Mouse (Mus musculus): ENCODE measurements around the gene Slc16a12.

Gene Slc16a12

DNA sequence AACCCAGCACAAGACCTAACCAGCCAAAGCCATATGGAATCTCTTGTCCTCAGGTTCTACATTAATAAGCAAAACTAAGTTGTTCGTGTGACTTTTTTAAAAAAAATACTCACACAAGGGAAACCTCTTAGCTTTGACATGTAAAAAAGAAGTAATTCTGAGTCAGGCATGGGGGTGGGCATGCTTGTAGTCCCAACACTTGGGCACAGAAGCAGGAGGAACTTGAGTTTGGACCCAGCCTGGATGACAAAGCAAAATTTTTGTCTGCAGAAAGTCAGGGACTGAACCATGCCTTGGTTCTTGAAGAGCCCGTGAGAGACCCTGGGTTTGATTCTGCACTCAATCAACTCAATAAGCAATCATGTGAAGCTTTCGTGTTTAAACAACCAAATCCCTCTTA, 17.6 kb downstream of the Slc16a12 start:
- no peak for DNase-seq (ENCODE audit: low read depth, low spot score)

- DNase-seq (ENCODE audit: low read depth, low spot score) = no peak
These were observed 20.7 kb downstream of the Slc16a12 start for GRCm38 (mm10) chr19:34726254-34726962.

- DNase-seq (ENCODE audit: low read depth, low spot score) = no peak
These were observed 21.7 kb downstream of the Slc16a12 start for GRCm38 (mm10) chr19:34725418-34725817.

DNA sequence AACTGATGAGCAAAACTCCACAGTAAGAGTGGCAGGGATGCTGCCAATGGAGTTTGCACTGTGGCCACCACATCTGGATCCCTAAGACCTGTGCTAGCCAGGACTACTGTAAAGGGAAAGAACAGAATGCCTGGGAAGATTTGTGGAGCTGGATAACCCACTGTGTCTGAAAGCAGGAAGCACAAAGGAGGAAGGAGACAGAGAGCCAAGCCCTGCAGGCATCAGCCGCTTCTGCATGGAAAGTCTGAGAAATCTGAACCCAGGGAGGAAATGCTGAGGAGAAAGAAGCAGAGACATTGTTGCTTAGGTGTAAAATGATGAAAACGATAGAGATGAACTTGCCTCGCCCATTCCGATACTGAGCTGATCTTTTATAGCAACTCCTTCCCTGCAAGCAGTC, 22.5 kb downstream of the Slc16a12 start:
- DNase-seq (ENCODE audit: low read depth, low spot score) = no peak

DNA sequence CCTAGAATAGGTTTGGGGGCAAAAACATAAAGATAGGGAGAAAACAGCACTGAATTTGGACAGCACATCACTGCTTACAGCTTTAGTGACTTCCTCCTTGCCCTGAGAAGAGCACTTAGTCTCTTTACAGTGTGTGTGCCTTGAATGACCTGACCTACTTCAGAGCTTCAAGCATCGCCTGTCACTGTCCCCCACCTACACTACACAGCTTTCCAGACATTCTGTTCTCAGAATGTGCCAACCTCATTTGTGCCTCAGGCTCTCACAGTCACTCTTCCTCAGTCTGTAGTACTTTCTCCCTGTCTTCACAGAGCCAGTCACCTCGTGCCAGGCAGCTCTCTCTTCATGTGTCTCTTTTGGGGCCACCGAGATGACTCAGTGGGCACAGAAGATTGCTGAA, 24.5 kb downstream of the Slc16a12 start:
- DNase-seq (ENCODE audit: low read depth, low spot score) = no peak

GRCm38 (mm10) chr19:34720130-34720529, 27.0 kb downstream of the Slc16a12 start:
- no peak for DNase-seq (ENCODE audit: low read depth, low spot score)

DNA sequence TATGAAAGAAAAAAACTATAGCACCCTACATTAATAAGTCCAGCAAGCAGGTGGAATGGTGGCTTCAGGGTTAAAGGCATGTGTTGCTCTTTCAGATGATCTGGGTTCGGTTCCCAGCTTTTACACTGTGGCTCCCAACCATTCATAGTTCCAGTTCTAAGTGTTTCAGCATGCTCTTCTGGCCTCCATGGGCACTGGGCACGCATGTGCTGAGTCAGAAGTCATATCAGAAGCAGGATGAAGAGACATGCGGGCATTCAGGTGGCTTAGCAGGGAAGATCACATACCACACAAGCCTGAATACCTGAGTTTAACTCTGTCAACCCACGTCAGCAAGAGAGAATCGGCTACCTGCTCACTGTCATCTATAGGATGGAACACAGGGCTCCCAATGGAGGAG, 28.1 kb downstream of the Slc16a12 start:
- no peak for DNase-seq (ENCODE audit: low read depth, low spot score)

- DNase-seq (ENCODE audit: low read depth, low spot score) = no peak
These were observed 28.6 kb downstream of the Slc16a12 start for GRCm38 (mm10) chr19:34718478-34718877.

GRCm38 (mm10) chr19:34715895-34716294, 31.2 kb downstream of the Slc16a12 start:
- DNase-seq (ENCODE audit: low read depth, low spot score) = no peak

DNA sequence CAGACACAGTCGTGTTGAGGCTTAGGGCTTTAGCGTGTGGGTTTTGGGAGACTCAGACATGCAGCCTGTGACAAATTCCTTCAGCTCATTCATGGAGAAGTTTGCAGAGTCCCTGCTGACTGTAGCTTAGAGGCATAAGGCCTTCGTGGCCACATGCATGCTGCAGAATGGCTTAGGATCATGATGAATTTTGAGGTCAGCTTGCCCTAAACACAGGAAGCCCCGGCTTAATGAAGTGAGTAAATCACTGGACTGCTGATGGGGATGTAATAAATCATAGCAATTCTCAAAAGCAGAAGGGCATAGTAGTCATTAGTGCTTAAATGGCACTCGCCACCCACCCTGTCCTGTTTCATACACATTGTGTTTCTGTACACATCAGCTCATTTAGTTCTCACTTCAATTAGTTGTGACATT, 32.8 kb downstream of the Slc16a12 start:
- no peak for DNase-seq (ENCODE audit: low read depth, low spot score)

DNA sequence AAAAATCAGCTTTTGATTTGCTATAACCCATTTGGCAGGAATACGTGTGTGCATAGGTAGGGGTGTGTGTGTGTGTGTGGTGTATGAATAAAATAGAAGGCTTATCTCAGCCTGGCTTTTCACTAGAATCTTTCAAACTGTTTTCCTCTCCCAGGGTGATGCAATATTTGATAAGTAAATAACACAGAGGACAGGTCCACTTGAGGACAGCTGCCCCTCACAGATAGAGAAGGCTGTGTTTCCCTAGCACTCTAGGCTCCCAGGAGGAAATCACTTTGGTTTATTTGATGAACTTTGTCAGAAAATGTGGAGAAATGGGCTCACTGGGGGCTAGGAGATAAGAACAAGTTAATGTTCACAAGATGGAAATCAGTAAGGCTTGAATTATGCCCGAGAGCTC, 35.0 kb downstream of the Slc16a12 start:
- DNase-seq (ENCODE audit: low read depth, low spot score) = no peak

- DNase-seq (ENCODE audit: low read depth, low spot score) = no peak
These were observed 38.9 kb downstream of the Slc16a12 start for GRCm38 (mm10) chr19:34708221-34708620.

DNA sequence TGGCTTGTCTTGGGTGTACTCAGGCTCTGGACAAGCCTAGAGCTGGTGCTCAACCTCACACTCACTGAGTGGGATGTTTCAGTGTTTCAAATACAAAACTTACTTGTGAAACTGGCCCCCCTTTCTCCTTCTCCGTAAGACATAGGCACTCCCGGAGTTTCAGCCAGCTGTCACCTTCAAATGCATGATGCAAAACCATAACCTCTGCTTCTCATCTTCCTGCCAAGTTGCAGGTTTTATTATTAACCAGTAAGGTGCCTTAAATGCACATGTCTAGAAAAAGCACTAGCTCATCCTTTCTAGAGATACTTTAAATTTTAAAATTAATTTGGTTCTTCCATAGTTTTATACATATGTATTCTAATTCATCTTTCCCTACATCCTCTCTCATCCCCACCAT, 39.5 kb downstream of the Slc16a12 start:
- no peak for DNase-seq (ENCODE audit: low read depth, low spot score)

- DNase-seq (ENCODE audit: low read depth, low spot score) = no peak
These were observed 40.8 kb downstream of the Slc16a12 start for GRCm38 (mm10) chr19:34706261-34706660.

- no peak for DNase-seq (ENCODE audit: low read depth, low spot score)
These were observed 41.9 kb downstream of the Slc16a12 start for GRCm38 (mm10) chr19:34705141-34705540.

- DNase-seq (ENCODE audit: low read depth, low spot score) = no peak
These were observed 47.8 kb downstream of the Slc16a12 start for GRCm38 (mm10) chr19:34699300-34699699.

GRCm38 (mm10) chr19:34698852-34699251, 48.2 kb downstream of the Slc16a12 start:
- DNase-seq (ENCODE audit: low read depth, low spot score) = no peak

DNA sequence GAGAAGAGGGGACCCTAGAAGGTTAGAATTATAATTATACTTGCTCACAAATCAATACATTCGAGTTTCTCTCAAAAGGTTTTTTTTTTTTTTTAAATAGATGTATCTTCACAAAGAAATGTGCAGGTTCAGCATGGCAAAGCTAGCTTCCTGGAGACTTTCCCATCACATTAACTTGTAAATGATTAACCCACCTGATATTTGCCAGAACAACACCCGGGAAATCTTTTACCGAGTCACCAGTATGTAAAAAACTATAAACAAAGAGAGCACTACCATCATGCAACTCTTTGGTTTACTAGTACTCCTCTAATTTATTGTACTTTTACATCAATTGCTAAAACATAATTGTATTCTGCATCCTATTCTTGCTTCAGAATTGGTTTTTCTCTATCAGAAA, 48.7 kb downstream of the Slc16a12 start:
- DNase-seq (ENCODE audit: low read depth, low spot score) = no peak

DNA sequence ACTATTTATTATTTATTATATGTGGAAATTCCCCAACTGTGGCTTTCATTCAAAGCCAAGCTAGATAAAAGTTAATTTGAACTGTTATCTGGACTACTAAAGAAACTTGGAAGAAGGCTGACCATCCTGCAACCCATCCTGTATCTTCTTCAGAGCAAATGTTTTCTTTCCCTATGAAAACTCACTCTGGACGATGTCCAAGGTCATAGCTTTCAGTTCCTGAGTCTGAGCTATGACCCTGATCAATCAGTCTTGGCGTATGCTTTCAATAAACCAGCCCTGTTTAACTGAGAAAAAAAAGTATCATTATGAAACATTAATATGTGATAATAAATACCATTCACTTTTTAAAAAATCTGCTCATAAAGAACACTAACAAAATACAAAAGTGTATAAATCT, 49.6 kb downstream of the Slc16a12 start:
- DNase-seq (ENCODE audit: low read depth, low spot score) = no peak

DNA sequence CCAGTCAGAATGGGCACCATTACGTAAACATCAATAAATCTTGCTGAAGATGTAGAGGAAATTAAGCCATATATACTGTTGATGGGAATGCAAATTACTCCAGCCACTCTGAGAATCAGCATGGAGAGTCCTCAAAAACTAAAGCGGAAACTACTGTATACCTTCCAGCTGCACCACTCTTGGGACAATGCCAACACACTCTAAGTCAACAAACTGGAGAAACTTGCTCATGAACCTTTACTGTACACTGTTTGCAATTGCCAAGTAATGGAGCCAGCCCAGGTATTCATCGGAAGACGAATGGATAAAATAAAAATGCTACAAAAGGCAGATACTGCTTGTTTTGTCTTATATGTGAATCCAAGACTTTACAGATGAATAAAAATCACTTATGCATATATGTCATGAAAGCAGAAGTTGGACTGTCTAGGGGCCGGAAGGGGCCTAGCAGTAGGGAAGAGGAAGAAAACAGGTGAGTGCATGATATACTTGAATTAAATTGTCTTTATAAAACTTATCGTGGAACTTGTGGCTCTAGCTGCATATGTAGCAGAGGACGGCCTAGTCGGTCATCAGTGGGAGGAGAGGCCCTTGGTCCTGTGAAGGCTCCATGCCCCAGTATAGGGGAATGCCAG, 50.6 kb downstream of the Slc16a12 start:
- no peak for DNase-seq (ENCODE audit: low read depth, low spot score)

- DNase-seq (ENCODE audit: low read depth, low spot score) = no peak
These were observed 55.7 kb downstream of the Slc16a12 start for GRCm38 (mm10) chr19:34691402-34691801.

DNA sequence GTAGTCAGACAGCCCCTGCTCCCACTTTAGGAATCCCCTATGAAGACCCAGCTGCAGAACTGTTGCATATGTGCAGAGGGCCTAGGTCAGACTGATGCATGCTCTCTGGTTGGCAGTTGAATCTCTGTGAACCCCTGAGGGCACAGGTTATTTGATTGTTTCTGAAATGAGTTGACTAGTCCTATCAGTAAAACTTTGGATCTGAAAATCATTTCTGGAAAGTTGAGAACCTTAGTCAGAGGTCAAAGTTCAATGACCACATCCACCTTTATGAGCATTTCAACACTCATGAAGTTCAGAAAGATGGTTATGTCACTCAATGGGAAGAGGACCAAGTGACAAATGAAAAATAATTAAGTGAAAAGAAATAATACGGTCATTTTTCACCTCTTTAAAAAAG, 61.6 kb downstream of the Slc16a12 start:
- DNase-seq (ENCODE audit: low read depth, low spot score) = no peak

DNA sequence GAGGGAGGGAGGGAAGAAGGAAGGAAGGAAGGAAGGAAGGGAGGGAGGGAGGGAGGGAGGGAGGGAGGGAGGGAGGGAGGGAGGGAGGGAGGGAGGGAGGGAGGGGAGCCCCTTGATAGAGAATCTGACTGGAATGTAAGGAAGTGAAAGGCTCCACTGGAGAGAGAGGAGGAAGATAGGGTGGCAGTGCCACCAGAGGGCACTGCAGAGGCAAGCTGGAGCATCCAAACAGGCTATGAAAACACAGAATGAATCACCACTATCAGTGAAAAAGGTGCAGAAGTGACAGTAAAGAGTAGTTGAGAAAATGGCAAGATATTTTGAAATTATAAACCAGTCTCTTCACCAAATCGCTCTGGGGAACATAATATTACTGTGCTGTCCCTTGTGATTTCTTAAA, 62.2 kb downstream of the Slc16a12 start:
- DNase-seq (ENCODE audit: low read depth, low spot score) = peak; percentile 40

DNA sequence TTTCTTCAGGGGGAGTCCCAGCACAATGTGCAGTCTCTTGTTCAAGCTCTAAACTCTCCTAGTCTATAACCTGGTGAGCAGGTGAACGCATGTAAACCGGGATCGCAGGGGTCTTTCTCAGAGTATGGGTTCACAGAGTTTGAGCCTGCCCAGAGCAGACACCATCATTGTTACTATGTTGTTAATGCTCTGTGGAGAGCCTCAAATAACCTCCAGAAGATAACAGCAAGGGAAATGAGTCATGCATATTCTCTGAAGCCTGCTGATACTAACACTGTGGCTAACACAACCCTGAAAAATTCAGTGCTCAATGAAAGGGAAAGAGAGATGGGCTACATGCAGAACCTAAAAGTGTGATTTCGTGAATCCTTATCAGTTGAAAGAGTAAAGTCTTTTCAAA, 68.7 kb downstream of the Slc16a12 start:
- DNase-seq (ENCODE audit: low read depth, low spot score) = no peak
